Mouse (Mus musculus) forebrain, embryonic 14.5 days (tissue): ENCODE data around the gene Rps11. TPM values are rescaled to one million over a fixed set of nuclear protein-coding genes. Genes with fewer than 3 reads are reported as not detected.
"Not testable (repeated sequence)": the region's sequence is repeated elsewhere in the genome, so short reads cannot be mapped to it uniquely, and the experiment has no call there.

Experiments
- ATAC-seq: fragments of 200-750 bp; cut with Nextera tagmentation; 2 replicates; pipeline ENCODE4 v1.8.0; 2017; ENCODE audit warnings: mild to moderate bottlenecking, moderate library complexity
- DNase-seq: peaks from one replicate; pipeline ENCODE4 v3.0.0-alpha.2; 2015; ENCODE audit warnings: low spot score
- H3K27ac ChIP-seq: fragments of 300-500 bp; sonication (generic); 2 replicates; pipeline ENCODE4 v1.5.1; 2014; ENCODE audit warnings: low read depth, mild to moderate bottlenecking, control low read depth, low read length, moderate library complexity
- H3K27me3 ChIP-seq: fragments of 300-500 bp; sonication (generic); replicated peaks from 2 replicates; pipeline ENCODE4 v1.6.1; 2014; ENCODE audit warnings: low read length, control low read depth, mixed read lengths; ENCODE audit not compliant: control insufficient read depth, insufficient read depth
- H3K36me3 ChIP-seq: fragments of 300-500 bp; sonication (generic); 2 replicates; pipeline ENCODE4 v1.6.1; 2014; ENCODE audit warnings: low read length, control low read depth; ENCODE audit not compliant: control insufficient read depth, insufficient read depth
- H3K4me1 ChIP-seq: fragments of 300-500 bp; sonication (generic); 2 replicates; pipeline ENCODE4 v1.6.1; 2014; ENCODE audit warnings: antibody characterized with exemption, low read length, control low read depth; ENCODE audit not compliant: control insufficient read depth, insufficient read depth
- H3K4me2 ChIP-seq: fragments of 300-500 bp; sonication (generic); 2 replicates; pipeline ENCODE4 v1.6.1; 2014; ENCODE audit warnings: mild to moderate bottlenecking, control low read depth, low read length
- H3K4me3 ChIP-seq: fragments of 300-500 bp; sonication (generic); 2 replicates; pipeline ENCODE4 v1.5.1; 2014; ENCODE audit warnings: low read depth, low read length, control low read depth
- H3K9ac ChIP-seq: fragments of 300-500 bp; sonication (generic); 2 replicates; pipeline ENCODE4 v1.6.1; 2014; ENCODE audit warnings: mild to moderate bottlenecking, low read length, control low read depth, moderate library complexity
- H3K9me3 ChIP-seq: fragments of 300-500 bp; sonication (generic); replicated peaks from 2 replicates; pipeline ENCODE4 v1.6.1; 2016; ENCODE audit warnings: low read length, control low read depth, mixed read lengths; ENCODE audit not compliant: control insufficient read depth
- WGBS: fragments of 180-500 bp; shearing (Covaris S2); extraction: QIAGEN DNeasy Blood & Tissue Kit; methylation state at CpG from one replicate; pipeline ENCODE4 v1.1.7; 2014; 5-methylcytosine and 5-hydroxymethylcytosine counted together
- polyA plus RNA-seq: library from polyadenylated mRNA; unstranded; fragments of >200 nt; fragmentation: Nextera tagmentation; extraction: Ambion mirVana; gene quantifications from 2 replicates; pipeline ENCODE4 v1.2.1, GENCODE M21; 2014

Gene Rps11
- polyA plus RNA-seq, 1 experiment from 2014 or later: 1,280 TPM

DNA sequence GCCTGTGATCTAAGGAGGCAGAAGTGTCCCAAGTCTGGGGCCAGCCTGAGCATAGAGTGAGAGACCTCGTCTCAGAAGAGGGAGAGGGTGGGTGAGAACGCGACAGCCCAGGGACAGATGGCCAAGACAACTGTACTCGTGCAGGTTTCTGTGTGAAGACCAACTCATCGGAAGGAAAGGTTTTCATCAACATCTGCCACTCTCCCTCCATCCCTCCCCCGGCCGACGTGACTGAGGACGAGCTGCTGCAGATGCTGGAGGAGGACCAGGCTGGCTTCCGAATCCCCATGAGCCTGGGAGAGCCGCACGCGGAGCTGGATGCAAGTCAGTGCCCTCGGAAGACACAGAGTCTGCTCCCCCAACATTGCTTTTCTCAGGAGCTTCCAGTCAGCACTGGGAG is 33.2 kb upstream of the Rps11 start:
- Histone ChIP-seq H3K9ac (no peak overlapping the region), H3K9me3 (no peaks in the 10 kb centered on the region), H3K4me2 (no peak overlapping the region), H3K27ac (no peak overlapping the region), H3K4me3 (no peak overlapping the region), H3K27me3 (0 out of 2 replicates have a peak, but pooled peaks cover under 1% of the 10 kb centered on the region), H3K4me1 (peaks cover 6% of the 10 kb centered on the region), H3K36me3 (peaks cover 19% of the 10 kb centered on the region; the same call in 1 of the 2 replicates)
- ATAC-seq (no peak), DNase-seq (no peak)
- WGBS: 80% methylated on average over 14 of the region's 14 CpGs

DNA sequence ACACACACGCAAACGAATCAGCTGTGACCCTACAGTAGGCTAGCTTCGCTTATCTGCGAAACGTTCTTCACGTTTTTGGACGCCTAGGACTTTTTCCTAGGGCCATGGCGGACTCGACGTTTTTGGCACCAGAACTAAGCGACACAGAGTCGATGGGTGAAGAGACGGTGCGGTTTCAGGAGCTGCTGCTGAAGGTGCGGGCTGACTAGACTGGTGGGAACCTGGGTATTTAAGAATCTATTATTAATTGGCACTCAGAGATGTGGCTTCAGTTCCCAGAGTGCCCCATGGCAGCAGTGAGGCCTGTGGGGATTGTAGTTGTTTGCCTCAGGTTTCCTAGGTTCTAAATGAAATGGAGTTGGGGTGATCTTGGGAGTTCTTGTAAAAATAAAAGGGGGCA is 32.0 kb upstream of the Rps11 start:
- H3K27ac ChIP-seq: no peak overlapping the region
- DNase-seq (no peak), ATAC-seq (no peak)
- H3K4me1 ChIP-seq: peaks cover 7% of the 10 kb centered on the region
- H3K36me3 ChIP-seq: peaks cover 19% of the 10 kb centered on the region; the same call in 1 of the 2 replicates
- H3K9ac ChIP-seq: no peak overlapping the region
- H3K27me3 ChIP-seq: no peaks in the 10 kb centered on the region
- H3K4me2 ChIP-seq: no peak overlapping the region
- H3K4me3 ChIP-seq: no peak overlapping the region
- H3K9me3 ChIP-seq: no peaks in the 10 kb centered on the region
- WGBS: 96% methylated on average over 15 of the region's 15 CpGs

GRCm38 (mm10) chr7:45155590-45155989 is 31.4 kb upstream of the Rps11 start:
- H3K4me1 ChIP-seq: peaks cover 8% of the 10 kb centered on the region
- no peaks in the 10 kb centered on the region for H3K27me3 ChIP-seq
- H3K9ac ChIP-seq: no peak overlapping the region
- peaks cover 19% of the 10 kb centered on the region; the same call in 1 of the 2 replicates for H3K36me3 ChIP-seq
- H3K27ac ChIP-seq: no peak overlapping the region
- H3K4me2 ChIP-seq: no peak overlapping the region
- no peak for ATAC-seq
- no peak for DNase-seq
- 91% methylated on average over 9 of the region's 9 CpGs for WGBS
- H3K9me3 ChIP-seq: no peaks in the 10 kb centered on the region
- H3K4me3 ChIP-seq: no peak overlapping the region

GRCm38 (mm10) chr7:45154993-45155514 is 30.8 kb upstream of the Rps11 start:
- peak overlapping the region; percentile 33; the same call in 1 of the 2 replicates for H3K9ac ChIP-seq
- WGBS: 81% methylated on average over 12 of the region's 12 CpGs

DNA sequence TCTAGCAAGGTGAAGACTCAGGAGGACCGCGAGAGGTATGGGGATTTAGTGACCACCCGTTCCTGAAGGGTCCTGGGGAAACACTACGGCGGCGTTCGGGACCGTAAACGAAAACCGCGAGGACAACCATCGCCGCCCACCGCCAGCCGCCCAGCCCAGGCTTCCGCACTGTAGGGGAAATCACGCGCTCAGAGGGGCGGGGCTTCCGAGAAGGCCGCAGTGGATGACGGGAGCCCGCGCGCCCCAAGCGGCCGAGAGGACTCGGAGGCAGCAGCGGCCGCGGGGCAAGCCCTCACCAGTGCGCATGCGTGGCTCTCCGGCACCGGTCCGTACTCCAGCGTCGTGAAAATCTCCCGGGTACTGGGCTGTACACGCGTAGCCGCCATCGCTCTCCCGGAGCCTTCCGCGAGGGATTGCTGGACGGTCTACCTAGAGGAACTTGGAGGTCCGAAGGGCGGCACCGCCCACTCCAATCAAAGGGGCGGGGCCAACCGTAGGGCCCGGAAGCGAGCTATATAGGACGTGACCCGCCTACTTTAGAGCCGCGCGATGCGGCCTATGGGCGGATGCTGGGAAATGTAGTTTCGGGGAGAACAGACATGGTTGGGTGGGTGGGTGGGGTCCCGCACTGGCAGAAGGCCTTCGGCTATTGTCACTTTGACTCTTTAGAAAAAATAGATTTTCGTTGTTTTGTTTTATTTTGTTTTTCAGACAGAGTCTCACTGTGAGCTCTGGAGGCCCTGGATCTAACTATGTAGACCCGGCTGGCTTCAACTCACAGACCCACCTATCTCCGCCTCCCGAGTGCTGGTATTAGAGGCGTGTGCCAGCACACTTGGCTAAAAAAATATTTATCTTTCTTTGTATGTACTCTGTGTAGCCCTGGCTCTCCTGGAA is 30.1 kb upstream of the Rps11 start, which contains the start of the genes Pih1d1 and Aldh16a1:
Gene Pih1d1, plus strand, starts transcription at position 208 of the 897 bp plus-strand sequence.
Gene Aldh16a1, minus strand, starts transcription at position 489 of the 897 bp plus-strand sequence.
- H3K9ac ChIP-seq: peak within 1 kb of the TSS; percentile 83
- ATAC-seq (peak; percentile 97), DNase-seq (peak; percentile 98)
- 5% methylated on average over 67 of the region's 69 CpGs for WGBS
- H3K27me3 ChIP-seq: no peaks in the 10 kb centered on the region
- H3K4me2 ChIP-seq: peak within 1 kb of the TSS; percentile 84
- peaks cover 8% of the 10 kb centered on the region for H3K4me1 ChIP-seq
- H3K27ac ChIP-seq: peak within 1 kb of the TSS; percentile 89
- H3K4me3 ChIP-seq: peak within 1 kb of the TSS; percentile 50
- peaks cover 17% of the 10 kb centered on the region; the same call in 1 of the 2 replicates for H3K36me3 ChIP-seq
- H3K9me3 ChIP-seq: no peaks in the 10 kb centered on the region

More at GRCm38 (mm10) chr7:45154993-45155514, 30.8 kb upstream of the Rps11 start:
- Histone ChIP-seq H3K36me3 (peaks cover 19% of the 10 kb centered on the region; the same call in 1 of the 2 replicates), H3K9me3 (no peaks in the 10 kb centered on the region), H3K27me3 (no peaks in the 10 kb centered on the region), H3K4me2 (peak overlapping the region; percentile 84), H3K27ac (no peak overlapping the region), H3K4me3 (peak overlapping the region; percentile 50), H3K4me1 (peaks cover 8% of the 10 kb centered on the region)
- no peak; the same call in 1 of the 2 replicates for ATAC-seq
- DNase-seq: no peak

DNA sequence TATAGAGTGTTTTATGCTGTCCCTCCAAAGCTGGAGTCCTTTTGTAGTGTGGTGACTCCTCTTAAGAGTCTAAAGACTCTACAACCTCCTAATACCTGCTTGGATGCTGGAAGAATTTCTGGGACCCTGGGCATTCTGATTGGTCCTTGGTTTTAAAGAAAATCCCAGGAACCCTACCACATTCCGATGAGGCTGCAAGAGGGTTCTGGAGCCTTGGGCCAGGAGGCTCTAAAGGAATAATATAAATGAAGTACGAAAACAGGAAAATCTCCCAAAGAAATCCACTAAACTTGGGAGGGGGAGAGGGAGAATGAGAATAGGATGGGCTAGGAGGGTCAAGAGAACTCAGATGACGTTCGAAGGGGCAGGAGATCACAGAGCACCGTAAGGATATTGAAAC is 29.3 kb upstream of the Rps11 start:
- peaks cover 8% of the 10 kb centered on the region for H3K4me1 ChIP-seq

DNA sequence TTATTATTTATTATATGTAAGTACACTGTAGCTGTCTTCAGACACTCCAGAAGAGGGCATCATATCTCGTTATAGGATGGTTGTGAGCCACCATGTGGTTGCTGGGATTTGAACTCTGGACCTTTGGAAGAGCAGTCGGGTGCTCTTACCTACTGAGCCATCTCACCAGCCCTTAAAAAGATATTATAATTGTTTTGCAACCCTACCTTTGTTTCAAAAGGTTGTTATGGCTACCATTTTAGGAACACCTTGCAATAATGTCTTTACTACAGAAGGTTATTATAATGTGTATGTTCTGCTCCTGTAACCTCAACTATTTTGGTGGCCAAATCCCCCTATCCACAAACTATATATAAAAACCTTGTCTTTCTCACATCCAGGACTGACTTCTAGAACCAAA is 28.8 kb upstream of the Rps11 start:
- 93% methylated on average over 2 of the region's 2 CpGs for WGBS

More for the DNA sequence above, 29.3 kb upstream of the Rps11 start:
- Histone ChIP-seq H3K27me3 (no peaks in the 10 kb centered on the region), H3K9me3 (no peaks in the 10 kb centered on the region), H3K27ac (peak overlapping the region; percentile 89), H3K4me3 (peak overlapping the region; percentile 50), H3K36me3 (peaks cover 9% of the 10 kb centered on the region; the same call in 1 of the 2 replicates), H3K9ac (peak overlapping the region; percentile 83), H3K4me2 (peak overlapping the region; percentile 84)
- DNase-seq (no peak), ATAC-seq (0 out of 2 replicates have a peak, but pooled peaks have one; percentile 0)
- WGBS: 3% methylated on average over 5 of the region's 5 CpGs

DNA sequence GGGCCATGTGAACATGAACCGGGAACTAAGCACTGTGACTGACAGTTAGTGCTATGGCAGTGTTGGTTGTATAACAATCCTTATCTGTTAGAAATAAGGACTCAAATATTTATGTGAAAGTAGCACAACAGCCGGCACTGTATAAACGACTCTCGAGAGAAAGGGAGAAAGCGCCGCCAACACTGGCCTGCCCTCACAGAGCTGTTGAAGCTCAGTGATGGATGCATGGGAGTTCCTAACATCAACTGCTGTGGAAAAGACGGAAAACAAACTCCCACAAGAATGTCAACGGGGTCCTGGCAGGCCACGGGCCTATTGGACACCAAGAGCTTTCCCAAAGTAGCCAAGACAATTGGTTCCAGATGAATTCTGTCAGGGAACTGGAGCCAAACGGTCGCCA is 27.1 kb upstream of the Rps11 start:
- WGBS: 45% methylated on average over 11 of the region's 11 CpGs

More for the DNA sequence above, 28.8 kb upstream of the Rps11 start:
- not testable (repeated sequence) for ATAC-seq, DNase-seq, H3K27me3 ChIP-seq, H3K9ac ChIP-seq, H3K4me2 ChIP-seq, H3K36me3 ChIP-seq, H3K9me3 ChIP-seq, H3K4me3 ChIP-seq, H3K27ac ChIP-seq, H3K4me1 ChIP-seq

More for the DNA sequence above, 27.1 kb upstream of the Rps11 start:
- H3K36me3 ChIP-seq: 0 out of 2 replicates have a peak, but pooled peaks cover 5% of the 10 kb centered on the region
- no peak overlapping the region for H3K4me3 ChIP-seq
- ATAC-seq (no peak), DNase-seq (no peak)
- peak overlapping the region; percentile 9; the same call in 1 of the 2 replicates for H3K9ac ChIP-seq
- H3K4me2 ChIP-seq: no peak overlapping the region
- H3K9me3 ChIP-seq: no peaks in the 10 kb centered on the region
- no peak overlapping the region for H3K27ac ChIP-seq
- H3K4me1 ChIP-seq: peaks cover 8% of the 10 kb centered on the region
- no peaks in the 10 kb centered on the region for H3K27me3 ChIP-seq
